Mouse (Mus musculus): ENCODE measurements around the gene Cd81.

The Cd81 gene

GRCm38 (mm10) chr7:143052626-143053007, at the start of gene Cd81:
Gene Cd81, plus strand, starts transcription at chr7:143052739.
- DNase-seq, result peak; percentile 85 to 94

- DNase-seq, result no peak
Measured at GRCm38 (mm10) chr7:143004727-143005343, 47.7 kb upstream of the Cd81 start, which contains the start of gene Tspan32. Gene Tspan32, plus strand, starts transcription at chr7:143005046.

GRCm38 (mm10) chr7:143005344-143006096, 47.0 kb upstream of the Cd81 start:
- DNase-seq, result no peak

DNA sequence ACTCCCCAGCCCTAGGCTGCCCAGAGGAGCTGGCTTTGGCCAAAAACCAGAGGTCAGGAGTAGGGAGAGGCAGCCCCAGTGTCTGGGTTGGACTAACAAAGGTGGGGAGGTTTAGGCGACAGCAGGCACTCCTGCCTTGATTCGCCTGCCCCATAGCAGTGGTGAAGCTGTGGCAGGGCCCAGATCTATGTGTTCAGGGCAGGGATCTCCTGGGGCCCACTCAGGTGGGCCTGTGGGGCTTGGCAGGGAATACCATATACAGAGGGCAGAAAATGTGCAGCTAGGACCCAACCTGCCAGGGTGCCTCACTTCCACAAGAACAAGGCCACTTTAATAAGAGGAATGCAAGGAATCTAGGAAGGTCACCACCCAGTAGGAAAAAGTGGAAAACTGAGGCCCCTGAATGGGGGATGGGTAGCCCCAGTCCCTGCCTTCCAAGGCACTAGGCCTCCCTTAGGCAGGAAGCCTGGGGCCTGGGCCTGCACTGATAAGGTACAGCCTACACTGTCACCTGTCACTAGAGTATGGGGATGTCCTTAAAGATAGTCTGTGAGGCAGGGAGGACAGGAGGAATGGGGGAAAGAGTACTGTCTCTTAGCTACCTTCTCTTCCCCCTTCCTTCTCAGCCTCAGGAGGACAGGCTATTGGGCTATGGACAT, 46.3 kb upstream of the Cd81 start:
- no peak for DNase-seq

GRCm38 (mm10) chr7:143006756-143007598, 45.6 kb upstream of the Cd81 start:
- no peak for DNase-seq

- peak; percentile 94 to 98 for DNase-seq
Measured at GRCm38 (mm10) chr7:143007599-143008369, 44.8 kb upstream of the Cd81 start.

DNA sequence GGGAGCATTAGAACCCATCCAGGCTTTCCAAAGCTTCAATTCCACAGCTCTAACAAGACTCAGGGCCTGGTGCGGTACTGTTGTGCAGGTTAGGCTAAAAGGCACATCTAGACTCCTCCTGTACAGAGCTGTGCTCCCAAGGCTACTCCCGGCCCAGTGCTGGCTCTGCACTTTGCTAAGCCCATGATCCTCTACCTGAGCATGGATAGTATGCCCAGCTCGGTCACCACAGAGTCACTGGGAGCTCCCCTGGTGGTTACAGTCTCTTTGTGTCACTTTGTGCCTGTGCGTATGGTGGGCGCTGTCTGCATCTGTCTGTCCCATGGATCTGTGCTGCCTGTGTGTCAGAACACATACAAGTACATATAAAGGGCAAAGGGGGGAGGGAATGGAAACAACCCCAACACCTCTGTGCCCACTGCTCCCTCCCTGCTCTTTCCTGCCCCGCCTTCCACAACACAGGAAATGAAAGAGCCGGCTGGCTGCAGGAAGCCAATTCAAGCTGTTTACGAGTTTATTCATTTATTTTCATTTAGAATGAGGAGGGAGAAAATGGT, 44.1 kb upstream of the Cd81 start:
- peak; percentile 74 to 84 for DNase-seq

GRCm38 (mm10) chr7:143008996-143009665, 43.4 kb upstream of the Cd81 start:
- DNase-seq, result peak; percentile 34 to 50

- no peak for DNase-seq
Measured at GRCm38 (mm10) chr7:143009996-143010395, 42.5 kb upstream of the Cd81 start.

DNA sequence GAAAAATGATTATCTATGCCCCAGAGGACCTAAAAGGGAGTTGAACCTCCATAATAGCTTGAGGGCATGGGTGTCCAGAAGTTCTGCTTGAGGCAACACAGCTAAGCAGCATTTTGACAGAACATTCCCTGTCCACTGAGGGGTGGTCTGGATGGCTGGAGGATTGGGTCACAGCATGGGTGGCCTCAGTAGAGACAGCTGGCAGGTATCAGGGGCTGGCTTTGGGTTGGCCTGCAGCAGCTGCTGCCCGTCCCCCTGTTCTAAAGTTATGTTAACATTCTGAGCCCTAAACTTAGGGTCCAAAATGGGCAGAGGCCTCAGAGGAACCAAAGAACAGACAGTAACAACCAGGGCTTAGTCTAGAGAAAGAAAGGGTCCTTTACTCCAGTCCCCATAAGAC, 41.3 kb upstream of the Cd81 start:
- no peak for DNase-seq

GRCm38 (mm10) chr7:143012230-143012875, 40.2 kb upstream of the Cd81 start:
- DNase-seq, result peak in 1 of 2 experiments; percentile 42

DNA sequence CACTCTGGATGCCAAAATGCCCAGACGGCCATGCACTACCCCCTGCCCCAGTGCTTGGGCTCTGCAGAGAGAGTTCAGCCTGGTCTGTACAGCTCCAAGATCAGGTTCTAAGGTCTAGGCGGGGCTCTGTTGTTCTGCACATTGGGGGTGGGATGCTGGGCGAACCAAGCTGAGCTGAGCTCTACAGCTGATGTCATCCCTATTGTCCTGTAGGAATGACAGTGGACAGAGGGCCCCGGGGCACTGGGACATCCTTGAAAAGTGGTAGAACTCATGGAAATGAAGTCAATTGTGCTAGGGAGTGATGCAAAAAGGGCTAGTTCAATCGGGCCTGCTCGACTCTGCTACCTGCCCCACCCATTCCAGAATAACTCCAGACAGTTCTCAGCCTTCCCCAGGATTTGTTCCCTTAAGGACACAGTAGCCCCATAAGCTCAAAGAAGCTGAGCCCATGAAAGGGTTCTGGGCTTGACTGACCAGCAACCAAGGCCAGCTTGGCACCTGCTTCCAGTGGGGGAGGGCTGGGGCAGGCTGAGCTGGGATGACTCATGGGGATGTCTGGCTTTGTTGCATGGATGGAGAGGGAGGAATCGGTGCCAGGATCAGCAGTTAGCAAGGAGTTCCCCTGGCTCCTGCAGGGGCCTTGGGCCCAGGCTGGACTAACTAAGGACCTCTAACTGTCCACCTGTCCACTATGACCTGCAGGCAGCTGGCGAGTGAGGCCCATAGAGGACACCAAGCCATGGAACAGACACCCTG, 38.9 kb upstream of the Cd81 start:
- DNase-seq, result peak; percentile 39 to 52

- peak in 1 of 2 experiments; percentile 55 for DNase-seq
Measured at GRCm38 (mm10) chr7:143014862-143015659, 37.5 kb upstream of the Cd81 start.

DNA sequence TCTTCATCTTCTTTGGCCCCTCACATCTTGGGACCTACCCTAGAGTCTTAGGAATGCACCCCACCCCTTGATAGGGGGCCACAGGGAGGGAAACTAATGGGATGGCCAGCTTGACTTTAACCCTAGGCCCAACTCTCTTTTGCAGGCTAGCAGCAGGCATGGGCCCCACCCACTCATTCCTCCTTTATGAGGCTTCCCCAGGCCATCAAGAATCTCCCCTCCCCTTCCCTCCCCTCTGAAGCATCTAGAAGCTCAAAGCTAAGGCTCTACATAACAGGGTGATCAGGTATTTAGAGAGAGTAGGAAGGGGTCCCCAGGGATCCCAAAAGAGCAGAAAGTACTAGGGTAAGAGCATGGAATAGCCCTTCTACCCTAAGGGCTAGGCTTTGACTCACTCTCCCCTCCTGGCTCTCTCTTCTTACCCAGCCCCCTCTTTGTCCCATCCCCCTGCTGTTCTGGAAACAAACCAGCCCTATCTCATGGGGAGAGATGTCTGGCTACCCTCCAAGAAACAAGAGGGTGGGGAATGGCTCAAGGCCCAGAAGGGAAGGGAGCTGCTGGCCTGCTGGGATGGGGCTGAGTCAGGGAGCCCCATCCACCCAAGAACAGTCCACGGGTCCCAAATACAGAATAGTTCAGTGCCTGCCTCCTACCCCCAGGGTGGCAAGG, 36.6 kb upstream of the Cd81 start:
- peak; percentile 74 to 82 for DNase-seq

GRCm38 (mm10) chr7:143016424-143017142, 36.0 kb upstream of the Cd81 start:
- DNase-seq, result peak in 1 of 2 experiments; percentile 31

- no peak for DNase-seq
Measured at GRCm38 (mm10) chr7:143017181-143017580, 35.4 kb upstream of the Cd81 start.

DNA sequence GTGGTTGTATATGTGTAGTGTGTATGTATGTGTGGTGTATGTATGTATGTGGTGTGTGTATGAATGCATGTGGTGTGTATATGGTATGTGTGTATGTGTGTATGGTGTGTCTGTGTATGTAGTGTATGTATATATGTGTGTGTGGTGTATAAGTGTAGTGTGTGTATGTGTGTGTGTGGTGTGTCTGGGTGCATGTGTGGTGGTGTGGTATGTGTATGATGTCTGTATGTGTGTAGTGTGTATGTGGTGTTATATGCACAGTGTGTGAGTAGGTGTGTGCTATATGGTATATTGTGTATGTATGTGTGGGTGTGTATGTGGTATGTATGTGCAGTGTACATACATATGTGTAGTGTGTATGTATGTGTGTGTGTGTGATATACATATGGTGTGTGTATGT, 32.5 kb upstream of the Cd81 start:
- no peak for DNase-seq

DNA sequence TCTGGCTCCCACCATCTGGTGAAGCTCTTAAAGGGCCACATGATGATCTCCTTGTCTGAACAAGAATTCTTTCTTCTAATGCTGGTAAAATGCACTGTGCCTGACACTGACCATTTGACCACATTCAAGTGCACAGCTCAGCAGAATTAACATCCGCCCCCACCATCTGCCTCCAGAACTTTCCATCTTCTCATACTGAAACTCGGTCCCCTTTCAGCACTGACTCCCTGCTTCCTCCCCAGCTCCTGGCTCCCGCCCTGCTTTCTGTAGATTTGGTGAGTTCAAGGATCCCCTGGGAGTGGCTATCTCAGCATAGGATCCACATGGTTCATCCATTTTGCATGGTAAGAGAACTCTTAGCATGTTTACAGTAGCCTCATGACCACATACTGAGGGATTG, 31.8 kb upstream of the Cd81 start:
- peak in 1 of 2 experiments; percentile 22 for DNase-seq
